8 mouse cellular contexts compared by ENCODE assay signal in the genomic region with DNA sequence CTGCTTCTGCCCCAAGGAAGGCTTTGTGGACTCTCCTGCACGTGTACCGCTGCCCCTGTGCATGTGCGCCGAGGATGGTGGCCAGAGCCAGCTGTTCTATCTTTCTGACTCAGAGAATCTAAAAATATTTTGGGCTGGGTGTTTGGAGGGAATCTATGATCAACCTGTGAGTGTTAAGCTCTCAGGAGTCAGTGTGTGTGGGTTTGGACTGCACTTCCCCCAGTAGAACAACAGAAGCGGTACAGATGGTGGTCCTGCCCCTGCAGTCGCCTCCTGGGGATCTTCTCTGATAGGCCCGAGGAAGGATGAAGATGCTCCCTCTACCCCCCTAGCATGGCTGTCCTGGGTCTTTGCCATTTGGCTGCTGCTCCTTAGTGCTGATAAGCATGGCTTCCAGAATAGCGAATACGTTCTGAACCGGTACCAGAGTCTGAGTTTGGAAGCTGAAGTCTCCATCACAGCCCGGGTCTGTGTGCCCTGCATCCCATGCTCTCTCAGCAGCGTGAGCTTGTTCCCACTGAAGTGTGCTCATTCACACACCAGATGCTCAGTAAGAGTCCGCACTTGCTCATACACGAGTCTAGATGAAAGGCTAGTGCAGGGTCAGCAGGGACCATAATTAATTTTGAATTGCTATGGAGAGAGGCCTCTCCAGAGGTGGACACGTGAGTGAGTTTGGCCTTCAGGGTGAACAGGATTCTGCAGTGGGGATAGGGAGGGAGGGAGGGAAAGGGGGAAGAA. TPM values are rescaled to one million over a fixed set of nuclear protein-coding genes. Genes with fewer than 3 reads are reported as not detected.
DNase-seq lines count a peak whose midpoint lies in the region; ATAC-seq and TF ChIP-seq lines count a peak whose summit lies in the region.

No protein-coding gene starts in this region.

- TF ChIP-seq CTCF in stomach, postnatal 0 days (IDR thresholded peaks at IDR 0.05; ENCODE audit: low read depth), result no peak

- 63% methylated on average over 15 of the region's 15 CpGs for WGBS in hindbrain, embryonic 10.5 days
- 56% methylated on average over 15 of the region's 15 CpGs for WGBS in midbrain, embryonic 13.5 days
- 64% methylated on average over 15 of the region's 15 CpGs for WGBS in stomach, postnatal 0 days

- H3K4me3 ChIP-seq in hindbrain, embryonic 10.5 days, result no peak overlapping the region
- H3K4me3 ChIP-seq in midbrain, embryonic 13.5 days (replicated peaks), result no peak overlapping the region
- no peak overlapping the region for H3K4me3 ChIP-seq in stomach, postnatal 0 days (ENCODE audit: low read depth, low read length)

- peak overlapping the region; percentile 78 for H3K27ac ChIP-seq in hindbrain, embryonic 10.5 days
- peak overlapping the region; percentile 84 for H3K27ac ChIP-seq in midbrain, embryonic 13.5 days
- H3K27ac ChIP-seq in stomach, postnatal 0 days (replicated peaks), result no peak overlapping the region

- TF ChIP-seq EP300 in stomach, postnatal 0 days (optimal IDR thresholded peaks at IDR 0.05), result no peak

- H3K36me3 ChIP-seq in hindbrain, embryonic 10.5 days, result 0 out of 2 replicates have a peak, but pooled peaks cover 7% of the 10 kb centered on the region
- H3K36me3 ChIP-seq in midbrain, embryonic 13.5 days, result peaks cover 5% of the 10 kb centered on the region; the same call in 1 of the 2 replicates
- H3K36me3 ChIP-seq in stomach, postnatal 0 days (ENCODE audit: control insufficient read depth, insufficient read depth, low read length), result no peaks in the 10 kb centered on the region

- H3K4me1 ChIP-seq in hindbrain, embryonic 10.5 days (replicated peaks), result peaks cover 37% of the 10 kb centered on the region
- peaks cover 30% of the 10 kb centered on the region for H3K4me1 ChIP-seq in midbrain, embryonic 13.5 days (replicated peaks)
- H3K4me1 ChIP-seq in stomach, postnatal 0 days (replicated peaks; ENCODE audit: control insufficient read depth, insufficient read depth), result no peaks in the 10 kb centered on the region

- H3K4me2 ChIP-seq in midbrain, embryonic 13.5 days (replicated peaks), result no peak overlapping the region
- H3K4me2 ChIP-seq in stomach, postnatal 0 days (replicated peaks; ENCODE audit: low read depth), result no peak overlapping the region

- H3K9me3 ChIP-seq in hindbrain, embryonic 10.5 days, result no peaks in the 10 kb centered on the region
- H3K9me3 ChIP-seq in midbrain, embryonic 13.5 days, result no peaks in the 10 kb centered on the region
- H3K9me3 ChIP-seq in stomach, postnatal 0 days (ENCODE audit: control insufficient read depth, low read length), result no peaks in the 10 kb centered on the region

- H3K27me3 ChIP-seq in hindbrain, embryonic 10.5 days (ENCODE audit: insufficient read depth, poor library complexity, severe bottlenecking), result no peaks in the 10 kb centered on the region
- H3K27me3 ChIP-seq in midbrain, embryonic 13.5 days, result 0 out of 2 replicates have a peak, but pooled peaks cover 2% of the 10 kb centered on the region
- H3K27me3 ChIP-seq in stomach, postnatal 0 days (ENCODE audit: control insufficient read depth, insufficient read depth, low read length), result no peaks in the 10 kb centered on the region

- DNase-seq in frontal cortex, postnatal 36 days (ENCODE audit: low spot score in 2 of 2), result peak; percentile 56 to 60
- DNase-seq in frontal cortex, postnatal 25 days (ENCODE audit: low spot score in 2 of 2), result no peak
- DNase-seq in brain, adult 2 months (ENCODE audit: low read depth, low spot score), result peak; percentile 86
- no peak for DNase-seq in hindbrain, embryonic 10.5 days (ENCODE audit: low spot score)
- no peak for DNase-seq in stomach, postnatal 0 days (ENCODE audit: low spot score)
- DNase-seq in Muller cell, postnatal 12 days (ENCODE audit: inconsistent ontology term), result no peak
- DNase-seq in kidney, adult 18-20 months, result no peak

- H3K9ac ChIP-seq in midbrain, embryonic 13.5 days (replicated peaks), result no peak overlapping the region
- no peak overlapping the region for H3K9ac ChIP-seq in stomach, postnatal 0 days (ENCODE audit: low read length)

- ATAC-seq in midbrain, embryonic 13.5 days, result peak; percentile 83
- ATAC-seq in stomach, postnatal 0 days (ENCODE audit: low FRiP score, low TSS enrichment), result no peak

RNA-seq across cellular contexts. Expression of gene 6430548M08Rik, which starts 30.1 kb away (rescaled TPM):
- polyA plus RNA-seq in hindbrain, embryonic 10.5 days (2016; fragmentation: Nextera tagmentation; extraction: Ambion mirVana), result 5.2 and 12.5 TPM in 2 replicates
- polyA plus RNA-seq in midbrain, embryonic 13.5 days (2015; fragmentation: Nextera tagmentation; extraction: Ambion mirVana), result 23.1 and 23.3 TPM in 2 replicates
- polyA plus RNA-seq in stomach, postnatal 0 days (2015; fragmentation: Nextera tagmentation; extraction: Ambion mirVana), result 13.2 and 13.8 TPM in 2 replicates

RNA-seq across cellular contexts. Expression of gene Fam92b, which starts 33.2 kb away (rescaled TPM):
- polyA plus RNA-seq in hindbrain, embryonic 10.5 days (2016; fragmentation: Nextera tagmentation; extraction: Ambion mirVana), result 0.95 and 4.1 TPM in 2 replicates
- 2.3 and 2.4 TPM in 2 replicates for polyA plus RNA-seq in midbrain, embryonic 13.5 days (2015; fragmentation: Nextera tagmentation; extraction: Ambion mirVana)
- polyA plus RNA-seq in stomach, postnatal 0 days (2015; fragmentation: Nextera tagmentation; extraction: Ambion mirVana), result 0.18 and 0.33 TPM in 2 replicates

RNA-seq across cellular contexts. Expression of gene Zdhhc7, which starts 42.8 kb away (rescaled TPM):
- 34.1 and 38.7 TPM in 2 replicates for polyA plus RNA-seq in hindbrain, embryonic 10.5 days (2016; fragmentation: Nextera tagmentation; extraction: Ambion mirVana)
- 28.3 and 30.2 TPM in 2 replicates for polyA plus RNA-seq in midbrain, embryonic 13.5 days (2015; fragmentation: Nextera tagmentation; extraction: Ambion mirVana)
- polyA plus RNA-seq in stomach, postnatal 0 days (2015; fragmentation: Nextera tagmentation; extraction: Ambion mirVana), result 24.3 and 24.4 TPM in 2 replicates

Comparison
In these comparisons a context has a peak if more than half of its experiments do, and no peak if none do; other contexts are left out.
1. DNase-seq: peak in frontal cortex, postnatal 36 days (2 of 2) and brain, adult 2 months (single experiment); none in frontal cortex, postnatal 25 days (0 of 2), hindbrain, embryonic 10.5 days (single experiment), stomach, postnatal 0 days (single experiment), Muller cell, postnatal 12 days (single experiment) and kidney, adult 18-20 months (single experiment).